Mouse (Mus musculus): ENCODE measurements at regions not wholly inside any gene's neighbourhood (a gene's known extent, or its start where the extent isn't known, plus 50 kb on each side); places are given as distances from the start of the nearest gene placed in this dataset.
"Not testable (repeated sequence)": the region's sequence is repeated elsewhere in the genome, so short reads cannot be mapped to it uniquely, and the experiment has no call there.

- intact Hi-C loops (cut with DNase I); DNase-seq (ENCODE audit: low spot score in 2 of 2): not testable (repeated sequence)
Measured at GRCm38 (mm10) chr6:37741916-37742315, 128.7 kb upstream of the Trim24 start.

- intact Hi-C loops (cut with DNase I): no loop called here
Measured at GRCm38 (mm10) chr6:37744679-37745078, 125.9 kb upstream of the Trim24 start.

GRCm38 (mm10) chr6:37745393-37746100 lies 125.1 kb upstream of the Trim24 start:
- intact Hi-C loops (cut with DNase I): no loop called here
- DNase-seq (ENCODE audit: low spot score in 2 of 2): no peak

More at GRCm38 (mm10) chr6:37744679-37745078, 125.9 kb upstream of the Trim24 start:
- no peak for DNase-seq (ENCODE audit: low spot score in 2 of 2)

GRCm38 (mm10) chr6:37747793-37748192 lies 122.8 kb upstream of the Trim24 start:
- DNase-seq (ENCODE audit: low spot score in 2 of 2); intact Hi-C loops (cut with DNase I): not testable (repeated sequence)

GRCm38 (mm10) chr6:37748296-37748980 lies 122.2 kb upstream of the Trim24 start:
- no peak for DNase-seq (ENCODE audit: low spot score in 2 of 2)
- intact Hi-C loops (cut with DNase I): no loop called here

GRCm38 (mm10) chr6:37749016-37749415 lies 121.6 kb upstream of the Trim24 start:
- intact Hi-C loops (cut with DNase I): no loop called here
- no peak for DNase-seq (ENCODE audit: low spot score in 2 of 2)

GRCm38 (mm10) chr6:37750271-37750670 lies 120.3 kb upstream of the Trim24 start:
- intact Hi-C loops (cut with DNase I): no loop called here
- DNase-seq (ENCODE audit: low spot score in 2 of 2): no peak

GRCm38 (mm10) chr6:37751701-37752100 lies 118.9 kb upstream of the Trim24 start:
- no peak for DNase-seq (ENCODE audit: low spot score in 2 of 2)
- intact Hi-C loops (cut with DNase I): no loop called here

GRCm38 (mm10) chr6:37761003-37761402 lies 109.6 kb upstream of the Trim24 start:
- DNase-seq (ENCODE audit: low spot score in 2 of 2); intact Hi-C loops (cut with DNase I): not testable (repeated sequence)

GRCm38 (mm10) chr6:37763036-37763435 lies 107.6 kb upstream of the Trim24 start:
- DNase-seq (ENCODE audit: low spot score in 2 of 2): no peak
- intact Hi-C loops (cut with DNase I): no loop called here

GRCm38 (mm10) chr6:37767690-37768089 lies 102.9 kb upstream of the Trim24 start:
- intact Hi-C loops (cut with DNase I): no loop called here
- DNase-seq (ENCODE audit: low spot score in 2 of 2): no peak

GRCm38 (mm10) chr6:37773294-37773693 lies 97.3 kb upstream of the Trim24 start:
- intact Hi-C loops (cut with DNase I): no loop called here
- no peak for DNase-seq (ENCODE audit: low spot score in 2 of 2)

GRCm38 (mm10) chr6:37775151-37775550 lies 95.5 kb upstream of the Trim24 start:
- DNase-seq (ENCODE audit: low spot score in 2 of 2): no peak
- intact Hi-C loops (cut with DNase I): no loop called here

- intact Hi-C loops (cut with DNase I): no loop called here
- no peak for DNase-seq (ENCODE audit: low spot score in 2 of 2)
Measured at GRCm38 (mm10) chr6:37779893-37780292, 90.7 kb upstream of the Trim24 start.

GRCm38 (mm10) chr6:37781894-37782293 lies 88.7 kb upstream of the Trim24 start:
- intact Hi-C loops (cut with DNase I): no loop called here
- DNase-seq (ENCODE audit: low spot score in 2 of 2): no peak

- intact Hi-C loops (cut with DNase I): not testable (repeated sequence)
Measured at GRCm38 (mm10) chr6:37785280-37785679, 85.3 kb upstream of the Trim24 start.

GRCm38 (mm10) chr6:37785741-37786140 lies 84.9 kb upstream of the Trim24 start:
- intact Hi-C loops (cut with DNase I): no loop called here
- DNase-seq (ENCODE audit: low spot score in 2 of 2): no peak

More at GRCm38 (mm10) chr6:37785280-37785679, 85.3 kb upstream of the Trim24 start:
- DNase-seq (ENCODE audit: low spot score in 2 of 2): not testable (repeated sequence)

- intact Hi-C loops (cut with DNase I); DNase-seq (ENCODE audit: low spot score in 2 of 2): not testable (repeated sequence)
Measured at GRCm38 (mm10) chr6:37787858-37788257, 82.8 kb upstream of the Trim24 start.

- DNase-seq (ENCODE audit: low spot score in 2 of 2): no peak
- intact Hi-C loops (cut with DNase I): no loop called here
Measured at GRCm38 (mm10) chr6:37790878-37791277, 79.7 kb upstream of the Trim24 start.

GRCm38 (mm10) chr6:37794211-37794610 lies 76.4 kb upstream of the Trim24 start:
- intact Hi-C loops (cut with DNase I): no loop called here
- DNase-seq (ENCODE audit: low spot score in 2 of 2): no peak

- DNase-seq (ENCODE audit: low spot score in 2 of 2): no peak
- intact Hi-C loops (cut with DNase I): no loop called here
Measured at GRCm38 (mm10) chr6:37795001-37795400, 75.6 kb upstream of the Trim24 start.
